Mouse (Mus musculus) heart, postnatal 0 days (tissue): ENCODE data around the gene Lfng.

Source experiments
- CTCF ChIP-seq: IDR thresholded peaks from 2 replicates; pipeline ENCODE4 v1.5.1; 2016; ENCODE audit warnings: antibody characterized with exemption, control low read depth, low read depth
- EP300 ChIP-seq: IDR thresholded peaks from 2 replicates; pipeline ENCODE4 v1.6.1; 2016; ENCODE audit warnings: antibody characterized with exemption, low read depth

- TF ChIP-seq CTCF (no peak), EP300 (no peak)
These were observed 38.3 kb downstream of the Lfng start for GRCm38 (mm10) chr5:140645454-140645853.
